Mouse (Mus musculus): ENCODE data around the gene Osbpl2.

Osbpl2 gene

GRCm38 (mm10) chr2:180201303-180201702 is 82.2 kb downstream of the Osbpl2 start:
- DNase-seq (ENCODE audit: low spot score), result no peak

- DNase-seq (ENCODE audit: low spot score), result no peak
These were observed 83.2 kb downstream of the Osbpl2 start for GRCm38 (mm10) chr2:180202263-180202662.

- DNase-seq (ENCODE audit: low spot score), result no peak
These were observed 83.7 kb downstream of the Osbpl2 start for GRCm38 (mm10) chr2:180202805-180203204.

- DNase-seq (ENCODE audit: low spot score), result no peak
These were observed 85.4 kb downstream of the Osbpl2 start for GRCm38 (mm10) chr2:180204501-180204900.

GRCm38 (mm10) chr2:180205083-180205955 is 86.2 kb downstream of the Osbpl2 start:
- no peak for DNase-seq (ENCODE audit: low spot score)

- DNase-seq (ENCODE audit: low spot score), result no peak
These were observed 86.8 kb downstream of the Osbpl2 start for GRCm38 (mm10) chr2:180205956-180206280.

- DNase-seq (ENCODE audit: low spot score), result no peak
These were observed 88.7 kb downstream of the Osbpl2 start for GRCm38 (mm10) chr2:180207840-180208239.

GRCm38 (mm10) chr2:180208976-180209375 is 89.9 kb downstream of the Osbpl2 start:
- no peak for DNase-seq (ENCODE audit: low spot score)

GRCm38 (mm10) chr2:180212255-180212654 is 93.1 kb downstream of the Osbpl2 start:
- no peak for DNase-seq (ENCODE audit: low spot score)

Measured in yolk sac, embryonic 10.5 days (tissue).